Mouse (Mus musculus): Measurements from ENCODE around the gene Gm37240. TPM values are rescaled to one million over a fixed set of nuclear protein-coding genes. Genes with fewer than 3 reads are reported as not detected.

The Gm37240 gene
- total and polyA plus RNA-seq, 2 experiments from 2014 or later, result 0.43 to 1.9 TPM

DNA sequence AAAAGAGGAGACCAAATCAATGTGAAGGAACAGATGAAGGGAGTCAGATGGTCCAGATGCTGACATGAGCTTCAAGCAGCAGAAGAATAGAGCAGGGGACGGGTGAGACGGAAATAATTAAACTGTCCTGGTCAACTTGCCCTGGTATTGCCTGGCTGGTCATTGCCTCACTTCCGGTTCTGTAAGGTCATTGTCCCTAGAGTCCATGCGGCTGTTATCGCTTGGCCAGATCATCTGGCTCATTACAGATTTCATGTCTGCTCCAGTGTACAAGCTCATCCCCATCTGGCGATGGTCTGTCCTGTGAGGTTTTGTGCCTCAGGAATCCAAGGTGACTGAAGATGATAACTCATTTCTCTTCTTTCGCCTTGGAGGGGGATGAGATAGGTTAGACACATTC lies 827.2 kb downstream of the Gm37240 start:
- Histone ChIP-seq H3K9me3 (ENCODE audit: low read length) (no peaks in the 10 kb centered on the region), H3K27me3 (ENCODE audit: insufficient read depth, low read length) (no peaks in the 10 kb centered on the region), H3K4me3 (ENCODE audit: low read depth, low read length) (no peak overlapping the region), H3K27ac (ENCODE audit: low read depth, low read length) (no peak overlapping the region), H3K4me1 (ENCODE audit: insufficient read depth, low read length) (no peaks in the 10 kb centered on the region), H3K36me3 (ENCODE audit: insufficient read depth, low read length) (no peaks in the 10 kb centered on the region), H3K9ac (replicated peaks; ENCODE audit: low read length, poor library complexity, severe bottlenecking) (no peak overlapping the region), H3K4me2 (ENCODE audit: low read depth, low read length, poor library complexity, severe bottlenecking) (no peak overlapping the region)
- DNase-seq (ENCODE audit: low spot score) (no peak), ATAC-seq (ENCODE audit: low FRiP score) (no peak)
- no peak for TF ChIP-seq CTCF (IDR thresholded peaks at IDR 0.05)
- 91% methylated on average over 7 of the region's 7 CpGs for WGBS

DNA sequence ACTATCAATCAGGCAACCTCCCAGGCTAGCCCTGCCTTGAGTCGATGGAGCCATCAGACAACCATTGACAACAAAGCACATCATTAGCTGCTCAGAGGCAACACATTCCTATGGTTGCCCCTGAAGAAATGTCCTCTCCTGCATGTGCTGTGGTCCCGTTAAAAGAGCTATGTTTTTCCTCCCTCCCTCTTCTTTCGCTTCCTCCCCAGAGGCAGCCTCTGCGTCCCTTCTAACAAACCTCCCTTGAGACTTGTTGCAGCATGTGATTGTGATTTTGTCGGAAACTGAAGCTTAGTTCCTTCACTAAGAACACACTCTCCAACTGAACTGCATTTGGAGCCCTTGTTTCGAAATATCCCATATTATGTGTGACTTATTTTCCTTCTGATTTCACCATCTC lies 830.1 kb downstream of the Gm37240 start:
- Histone ChIP-seq H3K27me3 (ENCODE audit: insufficient read depth, low read length) (no peaks in the 10 kb centered on the region), H3K27ac (ENCODE audit: low read depth, low read length) (no peak overlapping the region), H3K9me3 (ENCODE audit: low read length) (no peaks in the 10 kb centered on the region), H3K4me3 (ENCODE audit: low read depth, low read length) (no peak overlapping the region), H3K9ac (replicated peaks; ENCODE audit: low read length, poor library complexity, severe bottlenecking) (no peak overlapping the region), H3K4me2 (ENCODE audit: low read depth, low read length, poor library complexity, severe bottlenecking) (no peak overlapping the region), H3K36me3 (ENCODE audit: insufficient read depth, low read length) (no peaks in the 10 kb centered on the region), H3K4me1 (ENCODE audit: insufficient read depth, low read length) (no peaks in the 10 kb centered on the region)
- no peak for TF ChIP-seq CTCF (IDR thresholded peaks at IDR 0.05)
- WGBS, result 85% methylated on average over 6 of the region's 6 CpGs
- DNase-seq (ENCODE audit: low spot score) (no peak), ATAC-seq (ENCODE audit: low FRiP score) (no peak)

DNA sequence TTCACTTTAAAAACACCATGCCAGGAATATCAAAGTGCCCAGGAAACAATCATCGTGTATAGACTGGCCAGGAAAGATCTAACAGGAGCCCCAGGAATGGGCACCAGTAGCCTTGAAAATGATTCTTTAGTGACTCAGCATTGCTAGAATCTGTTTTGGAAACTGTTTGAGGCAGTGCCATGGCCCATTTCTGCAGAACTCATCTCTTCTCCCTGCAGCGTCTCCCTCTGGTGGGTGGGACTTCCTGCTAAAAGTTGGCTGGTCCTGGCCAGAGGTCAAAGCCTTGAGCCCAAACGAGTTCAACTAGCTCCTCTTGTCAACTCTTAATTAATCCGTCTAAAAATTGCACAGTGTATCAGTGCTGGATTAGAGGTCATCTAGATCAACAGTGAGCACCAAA lies 833.8 kb downstream of the Gm37240 start:
- TF ChIP-seq CTCF (IDR thresholded peaks at IDR 0.05), result no peak
- H3K9me3 ChIP-seq (ENCODE audit: low read length), result no peaks in the 10 kb centered on the region
- no peak overlapping the region for H3K9ac ChIP-seq (replicated peaks; ENCODE audit: low read length, poor library complexity, severe bottlenecking)
- H3K4me3 ChIP-seq (ENCODE audit: low read depth, low read length), result no peak overlapping the region
- 79% methylated on average over 4 of the region's 4 CpGs for WGBS
- DNase-seq (ENCODE audit: low spot score) (no peak), ATAC-seq (ENCODE audit: low FRiP score) (no peak)
- no peaks in the 10 kb centered on the region for H3K27me3 ChIP-seq (ENCODE audit: insufficient read depth, low read length)
- no peak overlapping the region for H3K27ac ChIP-seq (ENCODE audit: low read depth, low read length)
- no peaks in the 10 kb centered on the region for H3K36me3 ChIP-seq (ENCODE audit: insufficient read depth, low read length)
- H3K4me1 ChIP-seq (ENCODE audit: insufficient read depth, low read length), result no peaks in the 10 kb centered on the region
- no peak overlapping the region for H3K4me2 ChIP-seq (ENCODE audit: low read depth, low read length, poor library complexity, severe bottlenecking)

DNA sequence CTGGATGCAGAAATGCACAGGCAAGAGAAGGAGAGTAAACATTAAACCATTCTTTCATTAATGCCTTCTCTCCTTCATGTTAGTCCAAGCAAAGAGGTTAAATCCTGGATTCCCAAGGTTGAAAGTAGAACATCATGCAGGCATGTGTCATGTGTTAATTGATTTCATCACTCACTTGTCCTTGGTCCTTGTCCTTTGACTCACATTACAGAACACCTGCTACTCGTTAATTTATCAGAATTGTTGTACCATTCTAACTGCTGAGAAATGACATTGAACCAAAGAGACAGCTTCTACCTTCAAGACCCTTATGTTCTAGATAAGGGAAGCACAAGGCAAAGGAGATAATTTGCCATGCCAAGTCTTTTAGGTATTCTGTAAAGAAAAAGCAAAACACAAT lies 835.1 kb downstream of the Gm37240 start:
- Histone ChIP-seq H3K27ac (ENCODE audit: low read depth, low read length) (no peak overlapping the region), H3K4me3 (ENCODE audit: low read depth, low read length) (no peak overlapping the region), H3K4me1 (ENCODE audit: insufficient read depth, low read length) (no peaks in the 10 kb centered on the region), H3K27me3 (ENCODE audit: insufficient read depth, low read length) (no peaks in the 10 kb centered on the region), H3K9me3 (ENCODE audit: low read length) (no peaks in the 10 kb centered on the region), H3K36me3 (ENCODE audit: insufficient read depth, low read length) (no peaks in the 10 kb centered on the region), H3K4me2 (ENCODE audit: low read depth, low read length, poor library complexity, severe bottlenecking) (no peak overlapping the region), H3K9ac (replicated peaks; ENCODE audit: low read length, poor library complexity, severe bottlenecking) (no peak overlapping the region)
- DNase-seq (ENCODE audit: low spot score), result no peak
- no peak for TF ChIP-seq CTCF (IDR thresholded peaks at IDR 0.05)
- ATAC-seq (ENCODE audit: low FRiP score), result no peak
- WGBS, result 74% methylated on average over 1 of the region's 1 CpGs

DNA sequence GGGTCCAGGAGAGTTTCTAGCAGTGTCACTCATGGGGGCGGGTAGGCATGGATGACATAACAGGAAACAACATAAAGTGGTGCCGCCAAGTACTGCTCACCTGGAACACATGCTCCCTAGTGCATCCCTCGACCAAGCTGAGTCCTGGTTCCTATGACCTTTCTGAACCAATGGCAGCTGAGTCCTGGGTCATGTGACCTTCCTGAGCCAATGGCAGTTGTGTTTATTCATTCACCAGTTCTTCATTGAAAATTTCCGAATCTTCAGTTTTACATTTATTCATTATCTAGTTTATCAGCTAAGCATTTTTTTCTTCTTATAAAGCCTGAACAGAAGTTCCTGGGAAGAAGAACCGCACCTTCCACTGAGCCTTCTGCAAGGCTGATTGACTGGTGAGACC lies 838.7 kb downstream of the Gm37240 start:
- Histone ChIP-seq H3K36me3 (ENCODE audit: insufficient read depth, low read length) (no peaks in the 10 kb centered on the region), H3K27me3 (ENCODE audit: insufficient read depth, low read length) (no peaks in the 10 kb centered on the region), H3K9me3 (ENCODE audit: low read length) (no peaks in the 10 kb centered on the region), H3K4me2 (ENCODE audit: low read depth, low read length, poor library complexity, severe bottlenecking) (no peak overlapping the region), H3K9ac (replicated peaks; ENCODE audit: low read length, poor library complexity, severe bottlenecking) (no peak overlapping the region), H3K4me3 (ENCODE audit: low read depth, low read length) (no peak overlapping the region), H3K4me1 (ENCODE audit: insufficient read depth, low read length) (no peaks in the 10 kb centered on the region), H3K27ac (ENCODE audit: low read depth, low read length) (no peak overlapping the region)
- no peak for ATAC-seq (ENCODE audit: low FRiP score)
- no peak for DNase-seq (ENCODE audit: low spot score)
- no peak for TF ChIP-seq CTCF (IDR thresholded peaks at IDR 0.05)
- 96% methylated on average over 5 of the region's 5 CpGs for WGBS

DNA sequence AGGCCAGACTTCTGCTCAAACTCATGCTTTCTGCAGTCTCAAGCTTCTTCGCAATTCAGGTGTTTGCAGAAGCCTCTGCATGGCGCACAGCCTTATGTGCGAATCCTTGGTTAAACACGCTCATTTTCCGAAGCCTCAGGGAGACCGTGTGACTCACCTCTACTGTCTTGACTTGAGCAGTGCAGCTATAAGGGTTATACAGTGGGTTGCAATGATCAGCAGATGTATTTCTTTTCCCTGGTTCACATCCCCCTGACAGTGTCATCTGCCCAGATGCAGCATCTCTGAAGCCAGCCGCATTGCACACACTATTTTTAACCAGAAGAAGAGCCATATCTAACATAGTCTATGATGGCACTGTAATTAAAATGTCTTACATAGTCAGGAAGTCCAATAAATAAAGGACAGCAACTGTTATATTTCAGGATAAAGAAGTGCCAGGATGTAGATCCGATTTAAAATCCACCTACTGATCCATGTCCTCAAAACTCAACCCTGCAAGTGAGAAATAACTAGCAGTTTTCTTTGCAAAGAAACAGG lies 843.6 kb downstream of the Gm37240 start:
- 96% methylated on average over 8 of the region's 8 CpGs for WGBS
- no peaks in the 10 kb centered on the region for H3K27me3 ChIP-seq (ENCODE audit: insufficient read depth, low read length)
- no peaks in the 10 kb centered on the region for H3K9me3 ChIP-seq (ENCODE audit: low read length)
- no peak overlapping the region for H3K4me2 ChIP-seq (ENCODE audit: low read depth, low read length, poor library complexity, severe bottlenecking)
- no peak overlapping the region for H3K4me3 ChIP-seq (ENCODE audit: low read depth, low read length)
- no peak for DNase-seq (ENCODE audit: low spot score)
- ATAC-seq (ENCODE audit: low FRiP score), result no peak
- H3K36me3 ChIP-seq (ENCODE audit: insufficient read depth, low read length), result no peaks in the 10 kb centered on the region
- no peak for TF ChIP-seq CTCF (IDR thresholded peaks at IDR 0.05)
- H3K27ac ChIP-seq (ENCODE audit: low read depth, low read length), result no peak overlapping the region
- no peak overlapping the region for H3K9ac ChIP-seq (replicated peaks; ENCODE audit: low read length, poor library complexity, severe bottlenecking)
- no peaks in the 10 kb centered on the region for H3K4me1 ChIP-seq (ENCODE audit: insufficient read depth, low read length)

Data from midbrain, postnatal 0 days (tissue).